Mouse (Mus musculus) forebrain, embryonic 13.5 days (tissue): ENCODE results near the gene Deaf1. TPM values are rescaled to one million over a fixed set of nuclear protein-coding genes. Genes with fewer than 3 reads are reported as not detected.

Experiments
- ATAC-seq: fragments of 200-750 bp; cut with Nextera tagmentation; 2 replicates; pipeline ENCODE4 v1.8.0; 2017
- H3K27ac ChIP-seq: fragments of 300-500 bp; sonication (generic); 2 replicates; pipeline ENCODE4 v1.5.1; 2015; ENCODE audit warnings: inconsistent platforms, mild to moderate bottlenecking, moderate library complexity
- H3K27me3 ChIP-seq: fragments of 300-500 bp; sonication (generic); 2 replicates; pipeline ENCODE4 v1.6.1; 2015; ENCODE audit warnings: mild to moderate bottlenecking, inconsistent platforms
- H3K36me3 ChIP-seq: fragments of 300-500 bp; sonication (generic); 2 replicates; pipeline ENCODE4 v1.6.1; 2015; ENCODE audit warnings: mild to moderate bottlenecking, inconsistent platforms; ENCODE audit not compliant: poor library complexity, severe bottlenecking
- H3K4me1 ChIP-seq: fragments of 300-500 bp; sonication (generic); 2 replicates; pipeline ENCODE4 v1.6.1; 2015; ENCODE audit warnings: inconsistent platforms
- H3K4me2 ChIP-seq: fragments of 300-500 bp; sonication (generic); 2 replicates; pipeline ENCODE4 v1.6.1; 2015; ENCODE audit warnings: inconsistent platforms, mild to moderate bottlenecking, moderate library complexity
- H3K4me3 ChIP-seq: fragments of 300-500 bp; sonication (generic); 2 replicates; pipeline ENCODE4 v1.5.1; 2015; ENCODE audit warnings: mild to moderate bottlenecking, inconsistent platforms
- H3K9ac ChIP-seq: fragments of 300-500 bp; sonication (generic); 2 replicates; pipeline ENCODE4 v1.6.1; 2015; ENCODE audit warnings: mild to moderate bottlenecking, inconsistent platforms
- H3K9me3 ChIP-seq: fragments of 300-500 bp; sonication (generic); replicated peaks from 2 replicates; pipeline ENCODE4 v1.6.1; 2016; ENCODE audit warnings: inconsistent platforms
- WGBS: fragments of 180-500 bp; shearing (Covaris S2); methylation state at CpG from one replicate; pipeline ENCODE4 v1.1.7; 2015; 5-methylcytosine and 5-hydroxymethylcytosine counted together
- polyA plus RNA-seq: library from polyadenylated mRNA; unstranded; fragments of >200 nt; fragmentation: Nextera tagmentation; extraction: Ambion mirVana; gene quantifications from 2 replicates; pipeline ENCODE4 v1.2.1, GENCODE M21; 2015

Gene Deaf1
- 88.1 and 105 TPM in 2 replicates for polyA plus RNA-seq

DNA sequence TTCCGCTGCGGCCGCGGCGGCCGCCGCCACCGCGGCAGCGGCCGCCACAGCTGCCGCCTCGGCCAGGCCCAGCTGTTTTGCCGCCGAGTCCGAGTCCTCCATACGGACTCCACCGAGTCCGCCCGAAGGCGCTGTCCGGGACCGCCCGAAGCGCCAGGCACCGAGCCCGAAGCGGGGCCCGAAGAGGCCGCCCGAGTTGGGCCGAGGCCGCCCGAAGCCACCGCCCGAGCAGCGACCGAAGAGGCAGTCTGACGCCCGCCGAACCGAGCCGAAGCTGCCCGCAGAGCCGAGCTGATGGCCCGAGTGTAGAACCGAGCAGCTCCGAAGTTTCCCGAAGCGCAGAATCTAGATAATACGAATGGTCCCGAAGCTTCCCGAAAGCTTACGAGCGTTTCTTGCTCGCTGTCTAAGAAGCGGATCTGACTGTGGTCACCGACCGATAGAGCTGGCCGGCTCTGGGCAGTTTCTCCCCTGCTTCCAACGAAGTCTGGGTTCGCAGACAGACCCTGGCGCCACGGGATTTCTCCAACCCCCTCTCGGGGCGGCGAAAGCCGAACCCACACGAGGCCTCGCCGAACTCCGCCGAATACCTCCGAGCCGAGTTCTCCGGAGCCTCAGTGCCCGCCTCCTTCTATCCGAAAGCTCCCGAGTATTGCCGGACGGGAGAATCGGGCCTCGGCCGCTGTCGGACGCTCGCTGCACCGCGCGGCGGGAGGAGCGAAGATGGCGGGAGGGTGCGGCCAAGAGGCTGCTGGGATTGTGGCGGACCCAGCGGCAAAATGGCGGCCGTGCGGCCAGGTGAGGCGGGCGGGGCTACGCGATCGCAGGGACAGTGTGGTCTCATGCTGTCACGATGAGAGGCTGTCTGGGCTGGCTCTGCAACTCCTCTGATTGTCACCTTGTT, at the start of gene Deaf1, which contains the start of gene Tmem80:
Gene Deaf1, minus strand, starts transcription at position 222 of the 904 bp plus-strand sequence.
Gene Tmem80, plus strand, starts transcription at position 271 of the 904 bp plus-strand sequence.
- peak within 1 kb of the TSS; percentile 61 for H3K4me3 ChIP-seq
- peak; percentile 97 for ATAC-seq
- H3K27me3 ChIP-seq: no peaks in the 10 kb centered on the region
- peaks cover 35% of the 10 kb centered on the region for H3K4me1 ChIP-seq
- H3K9me3 ChIP-seq: no peaks in the 10 kb centered on the region
- WGBS: under 1% methylated on average over 94 of the region's 105 CpGs
- peak within 1 kb of the TSS; percentile 85 for H3K4me2 ChIP-seq
- peak within 1 kb of the TSS; percentile 99 for H3K27ac ChIP-seq
- H3K9ac ChIP-seq: peak within 1 kb of the TSS; percentile 86
- peaks cover 22% of the 10 kb centered on the region for H3K36me3 ChIP-seq

- no peak overlapping the region for H3K4me2 ChIP-seq
- no peak overlapping the region for H3K4me3 ChIP-seq
- no peak overlapping the region for H3K27ac ChIP-seq
- H3K9ac ChIP-seq: no peak overlapping the region
- no peaks in the 10 kb centered on the region for H3K36me3 ChIP-seq
- ATAC-seq: no peak
- H3K4me1 ChIP-seq: no peaks in the 10 kb centered on the region
- H3K27me3 ChIP-seq: no peaks in the 10 kb centered on the region; the same call in 1 of the 2 replicates
- no peaks in the 10 kb centered on the region for H3K9me3 ChIP-seq
Observed at GRCm38 (mm10) chr7:141374399-141374798, 46.9 kb upstream of the Deaf1 start.

DNA sequence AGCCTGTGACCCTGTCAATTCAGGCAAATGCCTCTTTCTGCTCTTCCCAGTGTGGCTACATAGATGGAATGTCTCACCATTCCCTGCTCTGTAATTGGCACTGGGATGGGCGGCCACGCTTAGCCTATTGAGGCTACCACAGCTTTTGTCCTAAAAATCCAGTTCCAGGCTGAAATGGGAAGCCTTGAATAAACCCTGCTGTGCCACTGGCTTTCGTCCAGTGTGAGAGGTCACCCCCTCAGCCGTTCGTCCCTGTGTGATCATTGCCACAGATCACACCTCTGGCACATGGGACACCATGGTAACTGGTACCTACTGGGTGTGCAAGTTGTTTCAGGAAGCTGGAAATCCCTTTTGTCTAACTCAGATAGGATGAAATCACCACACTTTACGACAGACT, 46.1 kb upstream of the Deaf1 start:
- ATAC-seq: no peak
- 16% methylated on average over 6 of the region's 6 CpGs for WGBS
- no peak overlapping the region for H3K9ac ChIP-seq
- no peak overlapping the region for H3K4me2 ChIP-seq
- no peak overlapping the region for H3K4me3 ChIP-seq
- H3K4me1 ChIP-seq: no peaks in the 10 kb centered on the region
- no peaks in the 10 kb centered on the region for H3K9me3 ChIP-seq
- no peak overlapping the region for H3K27ac ChIP-seq
- H3K36me3 ChIP-seq: no peaks in the 10 kb centered on the region
- no peaks in the 10 kb centered on the region; the same call in 1 of the 2 replicates for H3K27me3 ChIP-seq

- WGBS: 79% methylated on average over 6 of the region's 6 CpGs
- Histone ChIP-seq H3K4me1 (no peaks in the 10 kb centered on the region), H3K4me3 (no peak overlapping the region), H3K9me3 (no peaks in the 10 kb centered on the region), H3K9ac (no peak overlapping the region), H3K27ac (no peak overlapping the region), H3K27me3 (no peaks in the 10 kb centered on the region; the same call in 1 of the 2 replicates), H3K36me3 (no peaks in the 10 kb centered on the region), H3K4me2 (no peak overlapping the region)
- ATAC-seq: no peak
Observed at GRCm38 (mm10) chr7:141371942-141372595, 44.6 kb upstream of the Deaf1 start.

GRCm38 (mm10) chr7:141369918-141370317, 42.4 kb upstream of the Deaf1 start:
- no peak overlapping the region for H3K9ac ChIP-seq
- no peaks in the 10 kb centered on the region for H3K36me3 ChIP-seq
- no peak overlapping the region for H3K4me2 ChIP-seq
- no peaks in the 10 kb centered on the region for H3K9me3 ChIP-seq
- no peak for ATAC-seq
- H3K4me1 ChIP-seq: no peaks in the 10 kb centered on the region
- no peaks in the 10 kb centered on the region for H3K27me3 ChIP-seq
- WGBS: 53% methylated on average over 5 of the region's 5 CpGs
- H3K27ac ChIP-seq: no peak overlapping the region
- no peak overlapping the region for H3K4me3 ChIP-seq

DNA sequence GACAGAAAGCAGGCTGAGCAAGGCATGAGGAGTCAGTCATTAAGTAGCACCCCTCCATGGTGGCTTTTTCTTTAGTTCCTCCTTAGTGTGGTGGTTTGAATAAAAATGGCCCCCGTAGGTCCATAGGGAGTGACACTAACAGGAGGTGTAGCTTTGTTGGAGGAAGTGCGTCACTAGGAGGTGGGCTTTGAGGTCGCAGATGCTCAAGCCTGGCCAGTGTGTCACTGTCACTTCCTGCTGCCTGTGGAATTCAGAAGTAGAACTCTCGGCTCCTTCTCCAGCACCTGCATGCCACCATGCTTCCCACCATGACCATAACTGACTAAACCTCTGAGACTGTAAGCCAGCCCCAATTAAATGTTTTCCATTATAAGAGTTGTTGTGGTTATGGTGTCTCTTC, 39.9 kb upstream of the Deaf1 start:
- Histone ChIP-seq H3K9ac (no peak overlapping the region), H3K36me3 (no peaks in the 10 kb centered on the region), H3K27ac (no peak overlapping the region), H3K4me1 (no peaks in the 10 kb centered on the region), H3K27me3 (peaks cover 11% of the 10 kb centered on the region), H3K9me3 (no peaks in the 10 kb centered on the region), H3K4me2 (no peak overlapping the region), H3K4me3 (no peak overlapping the region)
- WGBS: 87% methylated on average over 4 of the region's 4 CpGs
- no peak for ATAC-seq

DNA sequence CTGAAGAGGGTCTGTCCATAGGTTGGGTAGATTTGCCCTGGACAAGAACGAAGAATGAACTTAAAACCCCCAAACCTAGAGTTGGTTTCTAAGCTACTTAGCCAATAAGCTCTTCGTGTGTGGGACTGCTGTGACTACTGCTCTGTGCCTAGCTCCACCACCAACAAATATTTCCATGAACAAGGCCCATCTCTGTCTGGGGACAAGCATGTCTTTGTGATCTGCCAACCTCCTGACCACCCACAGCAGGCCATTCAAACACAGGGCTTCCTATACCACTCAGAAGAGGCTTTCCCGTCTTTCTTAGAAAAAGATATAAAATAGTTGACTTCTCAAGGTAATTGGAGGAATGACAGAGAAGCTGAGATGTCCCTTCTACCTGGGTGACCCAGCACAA, 37.6 kb upstream of the Deaf1 start:
- no peak overlapping the region for H3K9ac ChIP-seq
- H3K4me2 ChIP-seq: no peak overlapping the region
- H3K4me1 ChIP-seq: peaks cover 4% of the 10 kb centered on the region; the same call in 1 of the 2 replicates
- no peaks in the 10 kb centered on the region for H3K9me3 ChIP-seq
- no peak overlapping the region for H3K4me3 ChIP-seq
- H3K27ac ChIP-seq: no peak overlapping the region
- no peak for ATAC-seq
- H3K27me3 ChIP-seq: peaks cover 32% of the 10 kb centered on the region
- WGBS: 77% methylated on average over 3 of the region's 3 CpGs
- no peaks in the 10 kb centered on the region for H3K36me3 ChIP-seq

GRCm38 (mm10) chr7:141364349-141365048, 37.0 kb upstream of the Deaf1 start:
- no peaks in the 10 kb centered on the region for H3K9me3 ChIP-seq
- no peak overlapping the region for H3K27ac ChIP-seq
- H3K4me2 ChIP-seq: no peak overlapping the region
- H3K36me3 ChIP-seq: no peaks in the 10 kb centered on the region
- no peak overlapping the region for H3K4me3 ChIP-seq
- H3K27me3 ChIP-seq: peaks cover 35% of the 10 kb centered on the region
- no peak overlapping the region for H3K9ac ChIP-seq
- 84% methylated on average over 5 of the region's 5 CpGs for WGBS
- H3K4me1 ChIP-seq: peaks cover 4% of the 10 kb centered on the region; the same call in 1 of the 2 replicates
- no peak for ATAC-seq

- no peaks in the 10 kb centered on the region for H3K36me3 ChIP-seq
- H3K9me3 ChIP-seq: no peaks in the 10 kb centered on the region
- peaks cover 35% of the 10 kb centered on the region for H3K27me3 ChIP-seq
- H3K4me3 ChIP-seq: no peak overlapping the region
- H3K27ac ChIP-seq: no peak overlapping the region
- 62% methylated on average over 2 of the region's 2 CpGs for WGBS
- H3K9ac ChIP-seq: no peak overlapping the region
- peaks cover 4% of the 10 kb centered on the region; the same call in 1 of the 2 replicates for H3K4me1 ChIP-seq
- no peak overlapping the region for H3K4me2 ChIP-seq
- ATAC-seq: no peak
Observed at GRCm38 (mm10) chr7:141363752-141364125, 36.2 kb upstream of the Deaf1 start.

GRCm38 (mm10) chr7:141363106-141363751, 35.7 kb upstream of the Deaf1 start:
- peaks cover 35% of the 10 kb centered on the region for H3K27me3 ChIP-seq
- ATAC-seq: no peak
- no peak overlapping the region for H3K4me3 ChIP-seq
- no peaks in the 10 kb centered on the region for H3K36me3 ChIP-seq
- no peaks in the 10 kb centered on the region for H3K9me3 ChIP-seq
- no peak overlapping the region for H3K9ac ChIP-seq
- no peak overlapping the region for H3K27ac ChIP-seq
- WGBS: 63% methylated on average over 4 of the region's 4 CpGs
- H3K4me1 ChIP-seq: peaks cover 4% of the 10 kb centered on the region; the same call in 1 of the 2 replicates
- no peak overlapping the region for H3K4me2 ChIP-seq

- Histone ChIP-seq H3K9me3 (no peaks in the 10 kb centered on the region), H3K4me3 (no peak overlapping the region), H3K4me2 (peak overlapping the region; percentile 20; the same call in 1 of the 2 replicates), H3K27me3 (peaks cover 35% of the 10 kb centered on the region), H3K4me1 (peaks cover 4% of the 10 kb centered on the region; the same call in 1 of the 2 replicates), H3K27ac (no peak overlapping the region), H3K9ac (no peak overlapping the region), H3K36me3 (no peaks in the 10 kb centered on the region)
- no peak for ATAC-seq
- WGBS: 8% methylated on average over 24 of the region's 24 CpGs
Observed at GRCm38 (mm10) chr7:141361510-141361909, 34.0 kb upstream of the Deaf1 start.
